Mouse (Mus musculus) gastrocnemius, postnatal 10 days (tissue): ENCODE measurements at regions not wholly inside any gene's neighbourhood (a gene's known extent, or its start where the extent isn't known, plus 50 kb on each side); places are given as distances from the start of the nearest gene placed in this dataset.
A peak's percentile ranks its signal among the peaks of the same experiment; 100 is the strongest.

Source experiments
- DNase-seq: peaks from one replicate; pipeline ENCODE4 v3.0.0; 2021; ENCODE audit warnings: mixed read lengths

- DNase-seq, result no peak
These were observed 143.1 kb upstream of the Mrps10 start for GRCm38 (mm10) chr17:47225306-47226269.

GRCm38 (mm10) chr17:47221068-47221796 lies 147.5 kb upstream of the Mrps10 start:
- no peak for DNase-seq

GRCm38 (mm10) chr17:47219846-47220245 lies 148.8 kb upstream of the Mrps10 start:
- no peak for DNase-seq

- DNase-seq, result no peak
These were observed 152.2 kb upstream of the Mrps10 start for GRCm38 (mm10) chr17:47216490-47216889.

GRCm38 (mm10) chr17:47215841-47216240 lies 152.8 kb upstream of the Mrps10 start:
- DNase-seq, result no peak

GRCm38 (mm10) chr17:47214111-47214510 lies 154.6 kb upstream of the Mrps10 start:
- DNase-seq, result no peak

GRCm38 (mm10) chr17:47210441-47211196 lies 158.1 kb upstream of the Mrps10 start:
- DNase-seq, result no peak

- DNase-seq, result no peak
These were observed 159.7 kb upstream of the Mrps10 start for GRCm38 (mm10) chr17:47208886-47209585.

GRCm38 (mm10) chr17:47207471-47207870 lies 161.2 kb upstream of the Mrps10 start:
- DNase-seq, result no peak

GRCm38 (mm10) chr17:47204470-47205162 lies 164.1 kb upstream of the Mrps10 start:
- DNase-seq, result no peak

- DNase-seq, result no peak
These were observed 169.5 kb upstream of the Mrps10 start for GRCm38 (mm10) chr17:47199206-47199605.

- DNase-seq, result peak; percentile 21
These were observed 170.7 kb upstream of the Mrps10 start for GRCm38 (mm10) chr17:47197957-47198356.

- no peak for DNase-seq
These were observed 171.7 kb upstream of the Mrps10 start for GRCm38 (mm10) chr17:47196992-47197391.

GRCm38 (mm10) chr17:47195981-47196380 lies 172.7 kb upstream of the Mrps10 start:
- no peak for DNase-seq

GRCm38 (mm10) chr17:47194463-47195012 lies 174.1 kb upstream of the Mrps10 start:
- DNase-seq, result no peak

GRCm38 (mm10) chr17:47191416-47191815 lies 177.3 kb upstream of the Mrps10 start:
- DNase-seq, result no peak

- DNase-seq, result no peak
These were observed 178.9 kb upstream of the Mrps10 start for GRCm38 (mm10) chr17:47189770-47190169.

- DNase-seq, result peak; percentile 26
These were observed 173.8 kb upstream of the Ubr2 start for GRCm38 (mm10) chr17:47184148-47184547.

- peak; percentile 15 for DNase-seq
These were observed 171.8 kb upstream of the Ubr2 start for GRCm38 (mm10) chr17:47182118-47182517.

GRCm38 (mm10) chr17:47179410-47179809 lies 169.1 kb upstream of the Ubr2 start:
- no peak for DNase-seq

- DNase-seq, result no peak
These were observed 168.3 kb upstream of the Ubr2 start for GRCm38 (mm10) chr17:47178705-47179104.
